Mouse (Mus musculus): ENCODE results near the gene Flot1. TPM values are rescaled to one million over a fixed set of nuclear protein-coding genes. Genes with fewer than 3 reads are reported as not detected.
"Not testable (repeated sequence)": the region's sequence is repeated elsewhere in the genome, so short reads cannot be mapped to it uniquely, and the experiment has no call there.

Gene Flot1
- total and polyA plus RNA-seq, 2 experiments from 2014 or later, result 103 to 113 TPM

DNA sequence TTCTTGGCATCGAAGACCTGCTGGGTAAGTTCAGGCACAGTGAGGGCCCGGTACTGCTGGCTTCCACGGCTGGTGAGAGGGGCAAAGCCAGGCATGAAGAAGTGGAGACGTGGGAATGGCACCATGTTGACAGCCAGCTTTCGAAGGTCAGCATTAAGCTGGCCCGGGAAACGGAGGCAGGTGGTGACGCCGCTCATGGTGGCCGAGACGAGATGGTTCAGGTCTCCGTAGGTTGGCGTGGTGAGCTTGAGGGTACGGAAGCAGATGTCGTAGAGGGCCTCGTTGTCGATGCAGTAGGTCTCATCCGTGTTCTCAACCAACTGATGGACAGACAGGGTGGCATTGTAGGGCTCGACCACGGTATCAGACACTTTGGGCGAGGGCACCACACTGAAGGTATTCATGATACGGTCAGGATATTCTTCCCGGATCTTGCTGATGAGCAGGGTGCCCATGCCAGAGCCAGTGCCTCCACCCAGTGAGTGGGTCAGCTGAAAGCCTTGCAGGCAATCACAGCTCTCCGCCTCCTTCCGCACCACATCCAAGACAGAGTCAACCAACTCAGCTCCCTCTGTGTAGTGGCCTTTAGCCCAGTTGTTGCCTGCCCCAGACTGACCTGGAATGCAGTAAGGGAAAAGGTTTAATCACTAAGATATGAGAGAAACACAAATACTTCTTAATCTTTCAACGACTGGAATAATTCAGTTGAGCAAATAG lies 12.6 kb downstream of the Flot1 start:
- no peaks in the 10 kb centered on the region for H3K27me3 ChIP-seq (ENCODE audit: insufficient read depth, low read length)
- H3K27ac ChIP-seq (ENCODE audit: low read depth, low read length), result no peak overlapping the region
- WGBS, result 65% methylated on average over 26 of the region's 26 CpGs
- TF ChIP-seq CTCF (IDR thresholded peaks at IDR 0.05; ENCODE audit: low read depth), result no peak
- no peaks in the 10 kb centered on the region for H3K9me3 ChIP-seq (ENCODE audit: low read length)
- H3K4me3 ChIP-seq (ENCODE audit: low read depth, low read length), result peak overlapping the region; percentile 90
- DNase-seq (no peak), ATAC-seq (no peak)
- peak overlapping the region; percentile 93 for H3K9ac ChIP-seq
- peaks cover 18% of the 10 kb centered on the region; the same call in 1 of the 2 replicates for H3K4me1 ChIP-seq (ENCODE audit: insufficient read depth)
- H3K4me2 ChIP-seq (ENCODE audit: low read depth), result peak overlapping the region; percentile 77
- peaks cover 52% of the 10 kb centered on the region for H3K36me3 ChIP-seq (ENCODE audit: insufficient read depth)

DNA sequence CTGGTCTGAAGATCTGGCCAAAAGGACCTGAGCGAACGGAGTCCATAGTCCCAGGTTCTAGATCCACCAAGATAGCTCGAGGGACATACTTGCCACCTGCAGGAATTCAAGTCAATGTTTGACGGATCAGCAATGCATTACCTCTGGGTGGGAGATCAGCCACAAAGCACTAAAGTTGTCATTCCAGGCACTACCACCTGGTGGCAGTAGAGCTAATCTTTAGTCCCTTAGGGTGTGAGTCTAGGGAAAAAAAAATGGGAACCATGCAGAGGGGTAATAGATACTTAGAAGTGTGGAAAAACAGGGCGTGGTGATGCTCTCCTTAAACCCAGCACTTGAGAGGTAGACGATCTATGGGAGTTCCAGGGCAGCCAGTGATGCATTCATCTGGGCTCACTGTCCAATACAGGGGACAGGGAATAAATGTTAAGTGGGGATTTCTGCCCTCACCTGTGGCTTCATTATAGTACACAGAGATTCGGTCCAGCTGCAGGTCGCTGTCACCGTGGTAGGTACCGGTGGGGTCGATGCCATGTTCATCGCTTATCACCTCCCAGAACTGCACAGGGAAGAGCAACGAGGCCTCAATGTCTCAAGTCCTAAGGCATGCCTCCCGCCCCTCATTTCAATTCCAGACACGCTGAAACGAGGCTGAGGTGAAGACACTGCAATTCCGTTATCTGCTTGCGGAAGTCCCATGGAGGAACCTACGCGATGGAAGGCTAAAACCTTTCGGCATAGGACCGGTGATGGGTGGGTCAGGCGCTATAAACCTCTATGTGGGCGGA lies 13.3 kb downstream of the Flot1 start:
- ATAC-seq (peak; percentile 6), DNase-seq (peak; percentile 96)
- 7% methylated on average over 24 of the region's 24 CpGs for WGBS
- Histone ChIP-seq H3K36me3 (ENCODE audit: insufficient read depth) (peaks cover 44% of the 10 kb centered on the region), H3K27me3 (ENCODE audit: insufficient read depth, low read length) (no peaks in the 10 kb centered on the region), H3K4me2 (ENCODE audit: low read depth) (peak overlapping the region; percentile 77), H3K4me1 (ENCODE audit: insufficient read depth) (peaks cover 20% of the 10 kb centered on the region; the same call in 1 of the 2 replicates), H3K9ac (peak overlapping the region; percentile 93), H3K4me3 (ENCODE audit: low read depth, low read length) (peak overlapping the region; percentile 90), H3K27ac (ENCODE audit: low read depth, low read length) (peak overlapping the region; percentile 98), H3K9me3 (ENCODE audit: low read length) (no peaks in the 10 kb centered on the region)
- TF ChIP-seq CTCF (IDR thresholded peaks at IDR 0.05; ENCODE audit: low read depth), result peak; percentile 89

DNA sequence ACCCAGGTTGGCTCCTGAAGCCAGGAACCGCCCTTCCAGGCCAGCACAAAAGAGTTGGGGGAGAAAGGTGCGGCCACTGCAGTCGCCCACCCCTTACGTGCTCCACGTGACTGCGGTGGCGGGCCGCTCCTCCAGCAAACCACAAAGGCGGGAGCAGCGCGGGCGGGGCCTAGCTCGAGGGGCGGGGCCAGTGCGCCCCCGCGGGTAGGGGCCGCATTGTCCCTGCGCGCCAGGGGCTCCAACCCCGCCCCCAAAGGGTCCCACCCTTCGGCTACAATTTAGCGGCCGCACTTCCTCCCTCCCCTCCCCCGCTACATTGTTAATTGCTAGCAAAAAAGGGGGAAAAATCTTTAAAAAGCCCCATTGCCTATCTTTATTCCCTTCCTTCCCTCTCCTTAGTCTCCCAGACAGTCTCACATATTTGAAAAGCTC lies 14.0 kb downstream of the Flot1 start:
- H3K4me1 ChIP-seq (ENCODE audit: insufficient read depth), result peaks cover 23% of the 10 kb centered on the region; the same call in 1 of the 2 replicates
- H3K9me3 ChIP-seq (ENCODE audit: low read length), result no peaks in the 10 kb centered on the region
- H3K4me2 ChIP-seq (ENCODE audit: low read depth), result peak overlapping the region; percentile 77
- under 1% methylated on average over 25 of the region's 25 CpGs for WGBS
- ATAC-seq (peak; percentile 30), DNase-seq (peak; percentile 94)
- H3K9ac ChIP-seq, result peak overlapping the region; percentile 93
- no peaks in the 10 kb centered on the region for H3K27me3 ChIP-seq (ENCODE audit: insufficient read depth, low read length)
- no peak for TF ChIP-seq CTCF (IDR thresholded peaks at IDR 0.05; ENCODE audit: low read depth)
- H3K27ac ChIP-seq (ENCODE audit: low read depth, low read length), result peak overlapping the region; percentile 98
- peaks cover 40% of the 10 kb centered on the region for H3K36me3 ChIP-seq (ENCODE audit: insufficient read depth)
- peak overlapping the region; percentile 90 for H3K4me3 ChIP-seq (ENCODE audit: low read depth, low read length)

DNA sequence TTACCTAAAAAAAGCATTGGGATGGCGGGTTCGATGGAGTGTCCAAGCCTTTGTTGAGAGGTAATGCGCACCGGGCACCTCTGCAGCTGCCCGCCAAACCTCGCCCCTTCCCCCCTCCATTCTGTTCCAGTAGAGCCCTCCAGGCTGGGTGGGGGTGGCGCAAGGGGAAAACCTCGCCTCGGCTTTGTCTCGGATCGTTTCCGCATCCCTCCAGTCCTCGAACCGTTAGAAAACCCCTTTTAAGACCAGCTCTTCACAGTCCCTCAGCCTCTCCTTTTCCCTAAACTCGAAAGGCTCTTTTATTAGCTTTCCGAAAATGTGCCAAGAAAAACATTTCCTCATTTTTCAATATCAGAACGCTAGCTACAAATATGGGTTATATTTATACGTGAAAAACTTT lies 14.5 kb downstream of the Flot1 start:
- under 1% methylated on average over 18 of the region's 18 CpGs for WGBS
- Histone ChIP-seq H3K27ac (ENCODE audit: low read depth, low read length) (peak overlapping the region; percentile 98), H3K27me3 (ENCODE audit: insufficient read depth, low read length) (no peaks in the 10 kb centered on the region), H3K9me3 (ENCODE audit: low read length) (no peaks in the 10 kb centered on the region), H3K4me2 (ENCODE audit: low read depth) (peak overlapping the region; percentile 77), H3K4me3 (ENCODE audit: low read depth, low read length) (peak overlapping the region; percentile 90), H3K36me3 (ENCODE audit: insufficient read depth) (peaks cover 35% of the 10 kb centered on the region), H3K4me1 (ENCODE audit: insufficient read depth) (peaks cover 26% of the 10 kb centered on the region; the same call in 1 of the 2 replicates), H3K9ac (peak overlapping the region; percentile 93)
- peak; percentile 8; the same call in 1 of the 2 replicates for ATAC-seq
- TF ChIP-seq CTCF (IDR thresholded peaks at IDR 0.05; ENCODE audit: low read depth), result no peak
- DNase-seq, result peak; percentile 78

DNA sequence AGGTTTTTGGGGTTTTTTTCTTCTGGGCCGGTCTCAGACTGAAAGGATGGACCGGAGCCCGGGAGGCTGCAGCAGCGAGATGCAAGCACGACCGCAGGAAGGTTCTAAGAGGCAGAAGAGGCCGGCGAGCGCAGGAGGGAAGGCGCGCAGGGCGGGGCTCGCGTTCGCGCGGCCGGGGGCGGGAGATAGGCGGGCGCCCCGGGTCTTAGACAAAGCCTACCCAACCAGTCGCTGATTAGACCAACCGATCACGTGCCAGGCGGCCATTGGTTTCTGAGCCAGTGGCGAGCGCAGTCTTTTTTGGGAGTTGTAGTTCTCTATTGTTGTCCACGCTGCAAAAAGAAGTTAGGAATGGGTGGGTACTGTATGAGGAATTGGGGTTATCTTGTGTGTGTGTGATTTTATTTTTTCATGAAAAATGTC lies 15.1 kb downstream of the Flot1 start, which contains the start of gene Tubb5:
TSS of gene Tubb5 (minus strand) at position 185 of the 423 bp plus-strand sequence.
- Histone ChIP-seq H3K4me1 (ENCODE audit: insufficient read depth) (peaks cover 25% of the 10 kb centered on the region; the same call in 1 of the 2 replicates), H3K9ac (peak within 1 kb of the TSS; percentile 93), H3K36me3 (ENCODE audit: insufficient read depth) (peaks cover 30% of the 10 kb centered on the region), H3K4me2 (ENCODE audit: low read depth) (peak within 1 kb of the TSS; percentile 77), H3K27ac (ENCODE audit: low read depth, low read length) (peak within 1 kb of the TSS; percentile 98), H3K9me3 (ENCODE audit: low read length) (no peaks in the 10 kb centered on the region), H3K27me3 (ENCODE audit: insufficient read depth, low read length) (no peaks in the 10 kb centered on the region), H3K4me3 (ENCODE audit: low read depth, low read length) (peak within 1 kb of the TSS; percentile 90)
- peak; percentile 75 for ATAC-seq
- WGBS, result 3% methylated on average over 29 of the region's 29 CpGs
- DNase-seq, result peak; percentile 98
- no peak for TF ChIP-seq CTCF (IDR thresholded peaks at IDR 0.05; ENCODE audit: low read depth)

DNA sequence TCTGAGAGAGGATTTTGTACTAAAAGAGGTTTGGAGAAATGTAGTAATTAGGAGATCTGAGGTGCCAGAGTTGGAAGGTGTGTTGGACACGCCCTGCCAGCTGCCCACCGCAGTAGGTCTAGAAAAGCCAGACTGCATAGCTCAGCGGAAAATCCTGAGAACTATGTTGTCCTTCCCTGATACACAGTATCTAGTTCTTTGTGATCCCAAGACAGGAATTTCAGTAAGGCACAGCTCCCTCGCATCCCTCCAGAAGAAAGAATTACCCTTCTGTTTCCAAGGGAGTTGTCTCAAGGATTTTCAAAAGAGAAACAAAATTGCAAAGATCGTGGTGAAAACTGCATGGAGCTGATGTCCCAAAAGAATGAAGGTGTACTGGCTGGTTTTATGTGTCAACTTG lies 15.5 kb downstream of the Flot1 start:
- Histone ChIP-seq H3K4me2 (ENCODE audit: low read depth) (peak overlapping the region; percentile 77), H3K4me1 (ENCODE audit: insufficient read depth) (peaks cover 21% of the 10 kb centered on the region; the same call in 1 of the 2 replicates), H3K4me3 (ENCODE audit: low read depth, low read length) (peak overlapping the region; percentile 90), H3K9ac (peak overlapping the region; percentile 93), H3K36me3 (ENCODE audit: insufficient read depth) (peaks cover 25% of the 10 kb centered on the region), H3K27ac (ENCODE audit: low read depth, low read length) (peak overlapping the region; percentile 98), H3K9me3 (ENCODE audit: low read length) (no peaks in the 10 kb centered on the region), H3K27me3 (ENCODE audit: insufficient read depth, low read length) (no peaks in the 10 kb centered on the region)
- no peak for TF ChIP-seq CTCF (IDR thresholded peaks at IDR 0.05; ENCODE audit: low read depth)
- ATAC-seq, result no peak
- DNase-seq, result no peak
- 2% methylated on average over 5 of the region's 5 CpGs for WGBS

DNA sequence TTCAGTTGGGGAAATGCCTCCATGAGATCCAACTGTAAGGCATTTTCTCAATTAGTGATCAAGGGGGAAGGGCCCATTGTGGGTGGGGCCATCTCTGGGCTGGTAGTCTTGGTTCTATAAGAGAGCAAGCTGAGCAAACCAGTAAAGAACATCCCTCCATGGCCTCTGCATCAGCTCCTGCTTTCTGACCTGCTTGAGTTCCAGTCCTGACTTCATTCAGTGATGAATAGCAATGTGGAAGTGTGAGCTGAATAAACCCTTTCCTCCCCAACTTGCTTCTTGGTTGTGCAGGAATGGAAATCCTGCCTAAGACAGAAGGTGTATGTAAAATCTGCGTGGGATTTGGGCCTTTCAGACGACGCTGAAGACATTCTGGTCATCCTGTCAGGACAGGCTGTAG lies 16.0 kb downstream of the Flot1 start:
- Histone ChIP-seq H3K36me3 (ENCODE audit: insufficient read depth) (peaks cover 21% of the 10 kb centered on the region), H3K9ac (peak overlapping the region; percentile 93), H3K27ac (ENCODE audit: low read depth, low read length) (peak overlapping the region; percentile 98), H3K4me1 (ENCODE audit: insufficient read depth) (peaks cover 18% of the 10 kb centered on the region; the same call in 1 of the 2 replicates), H3K4me3 (ENCODE audit: low read depth, low read length) (peak overlapping the region; percentile 90), H3K4me2 (ENCODE audit: low read depth) (peak overlapping the region; percentile 77)
- not testable (repeated sequence) for ATAC-seq; H3K9me3 ChIP-seq (ENCODE audit: low read length); H3K27me3 ChIP-seq (ENCODE audit: insufficient read depth, low read length)
- 45% methylated on average over 3 of the region's 3 CpGs for WGBS
- DNase-seq, result peak; percentile 41

All from forebrain, postnatal 0 days (tissue).